In the genomic region with DNA sequence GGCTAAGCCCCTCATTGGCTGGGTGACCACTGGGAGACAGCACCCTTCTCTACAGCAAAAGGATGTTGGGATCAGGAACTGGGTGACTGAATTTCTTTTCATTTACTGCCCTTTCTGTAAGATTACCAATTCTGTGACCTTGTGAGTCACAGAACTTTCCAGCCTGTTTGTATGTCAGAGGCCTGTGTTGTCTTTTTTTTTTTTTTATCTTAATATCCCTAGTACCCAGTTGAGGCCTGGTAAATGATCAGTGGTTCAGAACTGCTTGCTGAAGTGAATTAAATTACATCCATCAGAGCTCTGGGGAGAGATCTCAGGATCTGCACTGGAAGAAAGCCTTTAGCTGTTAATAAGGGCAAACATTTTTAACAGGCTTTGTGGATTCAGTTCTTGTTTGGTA, we compare ENCODE assay signal across 21 mouse cellular contexts.
DNase-seq lines count a peak whose midpoint lies in the region; ATAC-seq and TF ChIP-seq lines count a peak whose summit lies in the region.
"Had no signal": no experiment of that assay in that cellular context is flagged by ENCODE, and none has a peak within 500 bp of the region (broad histone marks: within the 10 kb centered on the region; RNA-seq: fewer than 3 reads in every experiment).

No protein-coding gene starts in this region.

- no peak for TF ChIP-seq EP300 in stomach, postnatal 0 days (optimal IDR thresholded peaks at IDR 0.05)

- no peaks in the 10 kb centered on the region for H3K9me3 ChIP-seq in stomach, postnatal 0 days (ENCODE audit: control insufficient read depth, low read length)
- H3K9me3 ChIP-seq: embryonic facial prominence, embryonic 10.5 days; embryonic facial prominence, embryonic 12.5 days; forebrain, embryonic 13.5 days; forebrain, embryonic 15.5 days; G1E had no signal

- DNase-seq in adrenal gland, adult (ENCODE audit: inconsistent age in 2 of 2, low spot score in 1 of 2): peak; percentile 31 to 85
- DNase-seq in adrenal gland, adult 18-20 months (ENCODE audit: low spot score in 2 of 2): no peak
- peak; percentile 16 for DNase-seq in adrenal gland, postnatal 10 days
- no peak for DNase-seq in adrenal gland, postnatal 4 days (ENCODE audit: low spot score in 2 of 2)
- no peak for DNase-seq in stomach, postnatal 0 days (ENCODE audit: low spot score)
- DNase-seq: B cell, adult 2 months; cerebellum, adult 11-12 months; cerebellum, adult 2 months; cerebellum, adult 9-10 months; cerebellum, postnatal 10 days; cerebellum, postnatal 25 days; forebrain, postnatal 0 days had no signal

- H3K9ac ChIP-seq in stomach, postnatal 0 days (ENCODE audit: low read length): no peak overlapping the region
- H3K9ac ChIP-seq: embryonic facial prominence, embryonic 12.5 days; forebrain, embryonic 13.5 days; forebrain, embryonic 15.5 days; forebrain, postnatal 0 days had no signal

- no peak for ATAC-seq in stomach, postnatal 0 days (ENCODE audit: low FRiP score, low TSS enrichment)
- ATAC-seq: activated CD4-positive, CD25-positive, alpha-beta regulatory T cell, adult 4 months; CD4-positive, CD25-positive, alpha-beta regulatory T cell, adult 4 months; forebrain, embryonic 13.5 days; forebrain, embryonic 15.5 days; forebrain, postnatal 0 days; Patski had no signal

- H3K27me3 ChIP-seq in stomach, postnatal 0 days (ENCODE audit: control insufficient read depth, insufficient read depth, low read length): no peaks in the 10 kb centered on the region
- H3K27me3 ChIP-seq: CH12.LX; embryonic facial prominence, embryonic 12.5 days; forebrain, embryonic 13.5 days; forebrain, embryonic 15.5 days; Patski had no signal

- no peak for TF ChIP-seq CTCF in stomach, postnatal 0 days (IDR thresholded peaks at IDR 0.05; ENCODE audit: low read depth)

- no peak overlapping the region for H3K4me2 ChIP-seq in stomach, postnatal 0 days (replicated peaks; ENCODE audit: low read depth)
- H3K4me2 ChIP-seq: embryonic facial prominence, embryonic 12.5 days; forebrain, embryonic 13.5 days; forebrain, embryonic 15.5 days had no signal

- no peaks in the 10 kb centered on the region for H3K36me3 ChIP-seq in stomach, postnatal 0 days (ENCODE audit: control insufficient read depth, insufficient read depth, low read length)
- H3K36me3 ChIP-seq: embryonic facial prominence, embryonic 10.5 days; embryonic facial prominence, embryonic 12.5 days; forebrain, embryonic 15.5 days; G1E had no signal

- H3K27ac ChIP-seq in stomach, postnatal 0 days (replicated peaks): 0 out of 2 replicates have a peak overlapping the region, but pooled peaks have one; percentile 45
- H3K27ac ChIP-seq: embryonic facial prominence, embryonic 10.5 days; embryonic facial prominence, embryonic 12.5 days; forebrain, embryonic 13.5 days; forebrain, embryonic 15.5 days had no signal

- no peak overlapping the region for H3K4me3 ChIP-seq in stomach, postnatal 0 days (ENCODE audit: low read depth, low read length)
- H3K4me3 ChIP-seq: embryonic facial prominence, embryonic 10.5 days; embryonic facial prominence, embryonic 12.5 days; forebrain, embryonic 13.5 days; forebrain, embryonic 15.5 days had no signal

- H3K4me1 ChIP-seq in stomach, postnatal 0 days (replicated peaks; ENCODE audit: control insufficient read depth, insufficient read depth): no peaks in the 10 kb centered on the region
- H3K4me1 ChIP-seq: embryonic facial prominence, embryonic 10.5 days; embryonic facial prominence, embryonic 12.5 days; forebrain, embryonic 13.5 days; forebrain, embryonic 15.5 days had no signal

Comparison
In these comparisons a context has a peak if more than half of its experiments do, and no peak if none do; other contexts are left out.
1. DNase-seq: peak in adrenal gland, adult (2 of 2) and adrenal gland, postnatal 10 days (single experiment); none in adrenal gland, adult 18-20 months (0 of 2), adrenal gland, postnatal 4 days (0 of 2) and stomach, postnatal 0 days (single experiment).